Mouse (Mus musculus): ENCODE data around the gene Cpne5.
A peak's percentile ranks its signal among the peaks of the same experiment; 100 is the strongest.

Cpne5 gene

DNA sequence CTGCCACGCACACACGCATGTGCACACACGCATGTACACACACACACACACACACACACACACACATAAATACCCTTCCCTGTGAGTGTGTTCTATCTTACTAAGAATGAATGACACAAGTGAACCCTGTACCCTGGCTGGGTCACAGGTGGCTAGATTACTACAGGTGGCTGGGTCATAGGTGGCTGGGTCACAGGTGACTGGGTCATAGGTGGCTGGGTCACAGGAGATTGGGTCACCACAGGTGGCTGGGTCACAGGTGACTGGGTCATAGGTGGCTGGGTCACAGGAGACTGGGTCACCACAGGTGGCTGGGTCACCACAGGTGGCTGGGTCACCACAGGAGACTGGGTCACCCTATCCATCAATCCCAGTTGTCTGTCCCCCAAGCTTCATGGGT lies 27.9 kb downstream of the Cpne5 start:
- DNase-seq (ENCODE audit: low spot score in 2 of 2), result no peak

DNA sequence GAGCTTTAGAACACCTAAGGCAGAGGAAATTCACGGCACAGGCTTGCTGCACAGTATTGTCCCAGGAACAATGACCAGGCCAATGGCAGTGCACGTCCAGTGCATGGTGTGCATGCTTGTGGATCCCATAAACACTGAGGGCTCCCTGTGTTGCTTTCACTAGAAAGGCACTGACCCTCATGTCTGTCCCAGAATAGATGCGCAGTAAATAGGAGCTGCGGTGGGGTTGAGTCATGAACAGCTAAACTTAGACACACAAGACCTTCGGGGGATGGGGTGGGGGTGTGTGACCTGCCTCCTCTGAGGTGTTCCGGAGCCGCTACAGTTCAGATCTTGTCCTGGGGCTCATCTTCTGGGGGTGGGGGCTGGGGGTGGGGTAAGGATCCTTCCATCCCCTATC lies 31.9 kb downstream of the Cpne5 start:
- no peak for DNase-seq (ENCODE audit: low spot score in 2 of 2)

GRCm38 (mm10) chr17:29202604-29203003 lies 35.4 kb downstream of the Cpne5 start:
- DNase-seq (ENCODE audit: low spot score in 2 of 2), result no peak

DNA sequence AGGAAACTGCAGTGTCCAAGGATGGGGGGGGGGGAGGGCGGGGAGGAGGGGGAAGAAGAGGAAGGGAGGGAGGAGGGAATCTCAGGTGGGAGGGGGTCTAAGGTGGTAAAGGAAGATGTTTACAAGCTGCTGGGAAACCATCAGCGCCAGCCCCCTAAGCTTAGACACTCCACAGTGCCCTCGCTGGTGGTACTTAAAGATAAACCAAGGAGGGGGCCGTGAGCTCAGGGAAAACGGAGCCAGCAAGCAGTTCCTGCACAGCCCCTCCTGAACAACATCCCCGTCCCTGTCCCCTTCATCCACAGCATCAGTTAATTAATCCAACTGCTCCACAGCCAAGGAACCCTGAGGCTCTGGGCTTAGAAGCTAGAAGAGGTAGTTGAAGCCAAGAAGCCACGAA lies 38.1 kb downstream of the Cpne5 start:
- DNase-seq (ENCODE audit: low spot score in 2 of 2), result no peak

DNA sequence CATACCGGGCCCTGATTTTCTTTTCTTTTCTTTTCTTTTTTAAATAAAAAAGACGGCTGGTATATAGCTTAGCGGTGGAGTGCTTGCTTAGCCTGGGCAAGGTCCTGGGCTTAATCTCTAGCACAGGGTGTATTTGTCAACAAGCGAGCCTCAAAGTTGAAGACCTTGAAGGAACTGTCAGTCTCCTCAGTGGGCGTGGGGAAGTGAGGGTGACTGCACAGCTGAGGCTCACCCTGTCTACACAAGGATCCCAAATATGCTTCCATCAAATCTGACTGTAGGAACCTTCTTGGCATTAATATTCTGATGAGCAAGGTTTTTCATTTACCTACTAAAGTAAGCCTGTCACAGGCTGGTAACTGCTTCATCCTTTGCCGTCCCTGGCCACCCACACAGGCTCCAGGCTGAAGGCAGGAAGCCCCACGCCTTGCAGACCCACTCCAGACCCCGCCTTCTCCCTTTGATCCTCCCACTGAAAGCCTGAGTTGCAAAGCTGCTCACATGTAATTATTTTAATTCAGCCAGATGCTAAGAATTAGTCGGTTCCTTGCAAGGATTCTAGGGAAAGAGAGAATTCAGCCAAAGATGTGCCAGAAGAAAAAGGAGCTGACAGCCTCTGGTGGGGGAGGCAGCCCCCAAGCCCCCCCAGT lies 38.7 kb downstream of the Cpne5 start:
- DNase-seq (ENCODE audit: low spot score in 2 of 2), result peak; percentile 47 to 53

DNA sequence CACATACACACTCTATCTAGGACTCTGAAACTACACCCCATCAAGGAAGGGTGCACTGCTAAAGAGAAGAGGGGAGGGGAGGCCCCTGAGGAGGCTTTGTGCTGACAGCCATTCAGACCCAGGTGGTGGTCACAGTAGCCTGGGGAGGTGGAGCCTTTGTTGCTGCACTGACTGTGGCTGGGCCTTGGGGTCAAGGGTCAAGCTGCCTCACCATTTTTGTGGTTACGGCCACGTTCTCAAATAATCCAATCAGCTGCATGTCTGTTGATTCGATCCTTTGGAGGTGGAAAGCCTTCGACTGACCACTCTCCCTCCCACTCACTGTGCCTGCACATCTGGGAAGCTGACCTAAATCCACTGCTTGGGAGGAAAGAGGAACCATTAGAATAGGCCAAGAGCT lies 42.4 kb downstream of the Cpne5 start:
- DNase-seq (ENCODE audit: low spot score in 2 of 2), result no peak

GRCm38 (mm10) chr17:29188989-29189388 lies 49.0 kb downstream of the Cpne5 start:
- no peak for DNase-seq (ENCODE audit: low spot score in 2 of 2)

DNA sequence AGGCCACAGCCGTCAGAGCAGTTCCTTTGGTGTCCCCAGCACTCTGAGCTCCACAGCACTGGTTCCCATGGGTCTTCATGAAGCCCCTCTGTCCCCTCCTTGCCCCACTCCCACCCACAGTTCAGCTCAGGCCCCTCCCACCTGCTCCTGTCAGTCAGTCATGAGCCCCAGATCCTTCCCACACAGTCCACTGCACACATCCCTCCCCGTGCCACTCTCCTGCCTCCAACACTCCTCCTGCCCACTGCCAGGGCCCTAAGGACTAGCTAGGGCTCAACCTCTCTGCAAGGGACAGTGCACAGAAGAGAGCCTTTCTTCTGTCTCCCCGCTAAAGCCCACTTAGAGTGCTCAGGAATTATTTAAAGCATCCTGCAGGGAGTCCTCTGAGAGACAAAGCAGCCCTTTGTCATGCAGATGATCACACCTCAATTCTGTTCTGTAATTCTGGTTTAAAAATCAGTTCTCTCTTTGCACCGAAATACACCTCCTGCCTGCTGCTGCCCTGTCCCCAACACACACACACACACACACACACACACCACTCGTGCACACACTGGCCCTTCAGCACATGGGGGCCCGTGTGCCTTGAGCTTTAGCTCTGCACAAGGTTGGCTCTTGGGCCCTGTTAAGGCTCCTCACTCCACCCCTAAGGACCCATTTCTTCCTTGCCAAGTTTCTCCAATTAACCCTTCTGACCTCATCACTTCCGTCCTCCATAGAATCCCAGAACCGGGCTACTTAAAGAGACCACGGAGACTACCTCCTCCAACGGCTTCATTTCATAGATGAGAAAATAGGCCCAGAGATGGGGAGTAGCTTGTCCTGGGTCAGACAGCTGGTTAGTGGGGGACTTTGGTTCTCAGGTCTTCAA lies 50.7 kb downstream of the Cpne5 start:
- DNase-seq (ENCODE audit: low spot score in 2 of 2), result no peak

- DNase-seq (ENCODE audit: low spot score in 2 of 2), result no peak
Observed at GRCm38 (mm10) chr17:29185376-29186046, 52.5 kb downstream of the Cpne5 start.

- no peak for DNase-seq (ENCODE audit: low spot score in 2 of 2)
Observed at GRCm38 (mm10) chr17:29183162-29183561, 54.8 kb downstream of the Cpne5 start.

GRCm38 (mm10) chr17:29181751-29182150 lies 56.2 kb downstream of the Cpne5 start:
- no peak for DNase-seq (ENCODE audit: low spot score in 2 of 2)

GRCm38 (mm10) chr17:29180406-29181127 lies 57.4 kb downstream of the Cpne5 start:
- no peak for DNase-seq (ENCODE audit: low spot score in 2 of 2)

DNA sequence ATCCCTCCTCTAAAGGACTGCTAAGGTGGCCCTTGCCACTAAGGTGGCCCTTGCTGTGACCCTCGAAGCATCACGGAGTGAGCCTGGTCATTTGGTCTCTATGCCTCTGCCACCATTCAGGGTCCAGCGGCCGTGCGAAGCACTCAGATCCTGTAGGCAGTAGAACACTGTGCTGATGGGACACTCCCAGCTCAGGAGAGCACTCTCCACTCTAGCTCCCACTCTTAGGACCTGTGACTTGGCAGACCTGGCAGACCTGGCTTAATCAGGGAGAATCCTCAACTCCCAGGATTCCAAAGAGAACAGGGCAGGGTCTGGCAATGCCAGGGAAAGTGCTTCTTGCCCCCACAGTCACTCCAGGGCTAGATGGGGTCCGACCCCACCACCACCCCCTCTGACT lies 58.0 kb downstream of the Cpne5 start:
- no peak for DNase-seq (ENCODE audit: low spot score in 2 of 2)

DNA sequence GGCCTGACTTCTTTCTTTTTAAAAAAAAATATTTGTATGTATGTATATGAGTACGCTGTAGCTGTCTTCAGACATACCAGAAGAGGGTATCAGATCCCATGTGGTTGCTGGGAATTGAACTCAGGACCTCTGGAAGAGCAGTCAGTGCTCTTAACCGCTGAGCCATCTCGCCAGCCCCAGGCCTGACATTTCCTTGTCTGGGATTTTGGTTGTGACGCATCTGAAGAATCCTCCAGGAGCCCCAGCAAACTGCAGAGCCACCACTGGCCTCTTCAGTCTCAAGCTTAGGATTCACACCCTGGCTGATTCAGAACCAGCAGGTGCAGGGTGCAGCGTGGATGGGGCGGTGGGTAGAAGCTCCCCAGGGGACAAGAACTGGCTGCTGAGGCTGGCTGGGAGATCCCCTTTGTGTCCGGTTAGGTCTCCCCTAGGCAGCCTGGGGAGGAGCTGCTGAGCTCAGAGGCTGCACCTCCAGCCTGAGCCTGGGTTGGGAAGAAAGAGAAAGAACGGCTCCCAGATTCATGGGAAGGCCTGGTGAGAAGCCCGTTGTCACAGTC lies 59.4 kb downstream of the Cpne5 start:
- DNase-seq (ENCODE audit: low spot score in 2 of 2), result no peak

- peak in 1 of 2 experiments; percentile 57 for DNase-seq (ENCODE audit: low spot score in 2 of 2)
Observed at GRCm38 (mm10) chr17:29176391-29177267, 61.3 kb downstream of the Cpne5 start.

- DNase-seq (ENCODE audit: low spot score in 2 of 2), result no peak
Observed at GRCm38 (mm10) chr17:29175693-29176092, 62.3 kb downstream of the Cpne5 start.

DNA sequence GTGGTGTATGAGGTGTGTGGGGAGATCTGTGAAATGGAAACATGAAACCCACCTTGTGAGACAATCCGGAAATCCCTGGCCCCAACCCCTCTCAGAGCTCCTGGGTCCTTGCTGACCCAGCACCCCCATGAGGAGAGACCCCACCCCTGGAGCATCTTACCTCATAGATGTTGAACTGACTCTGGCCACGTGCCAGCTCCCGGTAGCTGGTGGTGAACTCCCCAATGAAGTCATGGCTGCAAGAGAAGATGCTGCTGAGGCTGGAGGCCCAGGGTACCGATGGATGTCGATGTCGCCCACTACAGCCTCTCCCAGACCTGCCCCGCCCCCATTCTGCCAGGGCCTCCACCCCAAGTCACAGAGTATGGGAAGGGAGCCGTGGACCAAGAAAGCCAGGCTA lies 64.8 kb downstream of the Cpne5 start:
- DNase-seq (ENCODE audit: low spot score in 2 of 2), result no peak

DNA sequence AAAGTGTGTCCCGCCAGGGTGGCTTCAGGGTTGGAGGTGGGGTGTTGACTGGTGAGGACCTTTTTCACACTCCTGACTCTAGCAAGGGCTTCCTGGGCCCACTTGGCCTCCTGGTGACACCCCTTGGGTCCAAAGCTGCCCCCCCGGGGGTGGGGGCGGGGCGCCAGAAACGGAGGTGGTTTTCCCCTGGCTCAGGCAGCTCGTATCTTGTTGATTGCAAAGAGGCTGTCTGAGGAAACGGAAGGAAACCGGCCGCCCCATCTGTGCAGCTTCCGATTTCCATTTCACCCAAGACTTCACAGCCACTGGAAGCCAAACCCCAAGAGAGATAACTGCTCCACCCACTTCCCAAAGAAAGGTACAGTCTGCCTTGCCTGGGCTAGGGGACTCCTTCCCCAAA lies 65.9 kb downstream of the Cpne5 start:
- peak; percentile 60 to 62 for DNase-seq (ENCODE audit: low spot score in 2 of 2)

DNA sequence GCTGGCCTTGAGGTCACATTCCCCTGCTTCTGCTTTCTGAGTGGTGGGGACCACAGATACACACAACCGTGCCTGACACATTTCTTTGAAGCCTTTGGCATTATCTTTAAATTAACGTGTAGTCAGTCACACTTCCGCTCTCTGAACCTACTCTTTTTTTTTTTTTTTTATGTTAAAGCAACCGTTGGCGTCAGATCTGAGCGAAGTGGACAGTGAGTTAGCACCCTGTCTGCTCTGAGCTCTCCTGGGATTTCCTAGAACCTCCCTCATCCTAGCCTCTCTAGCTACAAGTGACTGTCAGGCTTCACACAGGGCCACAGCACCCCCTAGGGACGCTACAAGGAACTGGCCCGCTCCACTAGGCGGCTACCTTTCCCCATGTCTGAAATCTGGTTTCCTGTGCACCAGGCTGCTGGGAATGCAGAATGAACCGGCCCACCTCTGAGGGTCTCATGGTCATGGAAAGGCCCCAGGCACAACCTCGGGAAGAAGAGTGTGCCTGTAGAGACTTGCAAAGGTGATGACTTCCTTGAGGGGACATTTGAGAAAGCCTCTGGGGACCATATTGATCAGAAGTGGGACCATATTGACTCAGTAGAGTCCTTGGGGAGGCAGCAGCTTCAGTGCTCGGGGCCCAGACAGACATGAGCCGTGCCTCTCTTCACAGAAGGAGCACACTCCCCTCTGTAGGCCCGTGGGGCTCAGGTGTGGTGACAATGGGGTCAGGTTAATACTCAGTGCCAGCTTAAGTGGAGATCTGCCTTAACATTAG lies 66.8 kb downstream of the Cpne5 start:
- peak; percentile 76 to 89 for DNase-seq (ENCODE audit: low spot score in 2 of 2)

DNA sequence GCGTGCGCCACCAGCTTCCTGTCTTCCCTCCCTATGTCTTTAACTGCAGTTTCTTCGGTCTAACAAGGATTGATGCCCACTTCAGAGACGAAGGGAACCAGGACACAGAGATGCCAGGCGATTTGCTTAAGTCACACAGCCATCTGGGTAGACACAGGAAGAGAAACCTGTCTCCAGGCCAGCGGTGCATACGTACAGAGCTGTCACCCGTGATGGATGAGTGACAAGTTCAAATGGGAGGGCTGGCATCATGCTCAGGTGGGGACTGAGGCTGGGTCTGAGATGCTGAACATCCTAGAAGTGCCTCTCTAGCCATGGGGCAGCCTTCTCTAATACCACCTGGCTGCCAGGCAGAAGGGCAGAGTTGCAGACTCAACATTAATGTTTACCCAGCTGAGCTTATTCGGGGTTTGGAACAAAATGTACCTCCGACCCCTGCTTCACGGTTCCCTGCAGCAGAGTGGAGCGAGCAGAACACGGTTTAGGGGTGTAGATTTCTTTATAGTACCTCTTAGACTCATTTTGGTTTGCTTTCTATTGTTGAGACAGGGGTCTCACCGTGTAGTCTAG lies 67.5 kb downstream of the Cpne5 start:
- no peak for DNase-seq (ENCODE audit: low spot score in 2 of 2)
